Mouse (Mus musculus) liver, adult 2 months (tissue): ENCODE results near the gene Cdh15.

Source experiments
- CTCF ChIP-seq: fragments of 200-500 bp; IDR thresholded peaks from 2 replicates; pipeline ENCODE4 v1.5.1; 2011; ENCODE audit warnings: low read depth, low read length, control low read depth
- POLR2A ChIP-seq: fragments of 200-500 bp; IDR thresholded peaks from 2 replicates; pipeline ENCODE4 v1.6.1; 2011; ENCODE audit warnings: low read length, control low read depth; ENCODE audit not compliant: insufficient read depth; ENCODE audit errors: extremely low read depth

GRCm38 (mm10) chr8:122898018-122898417, 50.3 kb downstream of the Cdh15 start:
- TF ChIP-seq CTCF: no peak
- no peak for TF ChIP-seq POLR2A
